ENCODE assay signal across 24 mouse cellular contexts in the genomic region with DNA sequence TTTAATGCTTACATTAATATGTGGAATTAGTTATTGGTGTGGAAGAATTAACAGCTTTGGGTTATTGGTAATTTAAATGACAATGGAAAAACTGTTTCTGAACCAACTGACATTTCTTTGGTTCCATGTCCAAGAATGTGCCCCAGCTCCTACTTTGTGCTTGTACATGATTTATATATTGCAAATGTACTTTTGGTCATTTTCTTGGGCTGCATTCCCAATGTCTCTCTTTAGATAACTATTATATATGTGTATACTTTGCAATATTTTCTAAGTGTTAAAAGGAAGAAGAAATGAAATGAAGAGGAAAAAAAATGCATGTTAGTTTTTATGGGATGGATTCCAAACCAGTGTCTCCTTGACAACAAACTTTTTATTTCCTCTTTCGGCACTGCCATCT.
DNase-seq lines count a peak whose midpoint lies in the region; ATAC-seq and TF ChIP-seq lines count a peak whose summit lies in the region.
"Had no signal": no experiment of that assay in that cellular context is flagged by ENCODE, and none has a peak within 500 bp of the region (broad histone marks: within the 10 kb centered on the region; RNA-seq: fewer than 3 reads in every experiment).

No protein-coding gene starts in this region.

- H3K4me3 ChIP-seq in hindbrain, embryonic 14.5 days (replicated peaks; ENCODE audit: low read length) = no peak overlapping the region
- H3K4me3 ChIP-seq in hindbrain, embryonic 13.5 days = no peak overlapping the region
- no peak overlapping the region for H3K4me3 ChIP-seq in kidney, postnatal 0 days (replicated peaks; ENCODE audit: low read depth, low read length)
- no peak overlapping the region for H3K4me3 ChIP-seq in lung, embryonic 15.5 days
- H3K4me3 ChIP-seq: embryonic facial prominence, embryonic 10.5 days; embryonic facial prominence, embryonic 12.5 days; forebrain, embryonic 13.5 days; forebrain, embryonic 15.5 days had no signal

- no peaks in the 10 kb centered on the region for H3K9me3 ChIP-seq in hindbrain, embryonic 14.5 days (ENCODE audit: control insufficient read depth, low read length)
- no peaks in the 10 kb centered on the region for H3K9me3 ChIP-seq in hindbrain, embryonic 13.5 days
- no peaks in the 10 kb centered on the region for H3K9me3 ChIP-seq in kidney, postnatal 0 days (replicated peaks; ENCODE audit: low read length)
- H3K9me3 ChIP-seq in lung, embryonic 15.5 days = no peaks in the 10 kb centered on the region
- H3K9me3 ChIP-seq: embryonic facial prominence, embryonic 10.5 days; embryonic facial prominence, embryonic 12.5 days; forebrain, embryonic 13.5 days; forebrain, embryonic 15.5 days had no signal

- no peak for TF ChIP-seq CTCF in kidney, postnatal 0 days (IDR thresholded peaks at IDR 0.05; ENCODE audit: low read depth)

- WGBS in hindbrain, embryonic 14.5 days = 93% methylated on average over 1 of the region's 1 CpGs
- 98% methylated on average over 1 of the region's 1 CpGs for WGBS in hindbrain, embryonic 13.5 days
- WGBS in kidney, postnatal 0 days = 54% methylated on average over 1 of the region's 1 CpGs
- 49% methylated on average over 1 of the region's 1 CpGs for WGBS in lung, embryonic 15.5 days

- H3K4me2 ChIP-seq in hindbrain, embryonic 14.5 days (replicated peaks) = no peak overlapping the region
- no peak overlapping the region for H3K4me2 ChIP-seq in hindbrain, embryonic 13.5 days
- no peak overlapping the region for H3K4me2 ChIP-seq in kidney, postnatal 0 days (ENCODE audit: low read length)
- no peak overlapping the region for H3K4me2 ChIP-seq in lung, embryonic 15.5 days
- H3K4me2 ChIP-seq: embryonic facial prominence, embryonic 12.5 days; forebrain, embryonic 13.5 days; forebrain, embryonic 15.5 days had no signal

- H3K27me3 ChIP-seq in hindbrain, embryonic 14.5 days (ENCODE audit: control insufficient read depth, insufficient read depth, low read length) = no peaks in the 10 kb centered on the region
- no peaks in the 10 kb centered on the region for H3K27me3 ChIP-seq in hindbrain, embryonic 13.5 days
- no peaks in the 10 kb centered on the region for H3K27me3 ChIP-seq in kidney, postnatal 0 days (ENCODE audit: insufficient read depth, low read length)
- H3K27me3 ChIP-seq in lung, embryonic 15.5 days = no peaks in the 10 kb centered on the region
- H3K27me3 ChIP-seq: CH12.LX; embryonic facial prominence, embryonic 12.5 days; forebrain, embryonic 13.5 days; forebrain, embryonic 15.5 days; Patski had no signal

- no peak overlapping the region for H3K27ac ChIP-seq in hindbrain, embryonic 14.5 days
- H3K27ac ChIP-seq in hindbrain, embryonic 13.5 days = no peak overlapping the region
- no peak overlapping the region for H3K27ac ChIP-seq in kidney, postnatal 0 days
- no peak overlapping the region for H3K27ac ChIP-seq in lung, embryonic 15.5 days
- H3K27ac ChIP-seq: embryonic facial prominence, embryonic 10.5 days; embryonic facial prominence, embryonic 12.5 days; forebrain, embryonic 13.5 days; forebrain, embryonic 15.5 days had no signal

- H3K9ac ChIP-seq in hindbrain, embryonic 14.5 days = no peak overlapping the region
- no peak overlapping the region for H3K9ac ChIP-seq in hindbrain, embryonic 13.5 days
- H3K9ac ChIP-seq in kidney, postnatal 0 days (ENCODE audit: low read depth, low read length) = no peak overlapping the region
- no peak overlapping the region for H3K9ac ChIP-seq in lung, embryonic 15.5 days
- H3K9ac ChIP-seq: embryonic facial prominence, embryonic 12.5 days; forebrain, embryonic 13.5 days; forebrain, embryonic 15.5 days had no signal

- no peaks in the 10 kb centered on the region for H3K36me3 ChIP-seq in hindbrain, embryonic 14.5 days (replicated peaks; ENCODE audit: control insufficient read depth, insufficient read depth)
- H3K36me3 ChIP-seq in hindbrain, embryonic 13.5 days = no peaks in the 10 kb centered on the region
- no peaks in the 10 kb centered on the region for H3K36me3 ChIP-seq in kidney, postnatal 0 days (ENCODE audit: insufficient read depth, low read length)
- H3K36me3 ChIP-seq in lung, embryonic 15.5 days = no peaks in the 10 kb centered on the region
- H3K36me3 ChIP-seq: embryonic facial prominence, embryonic 10.5 days; embryonic facial prominence, embryonic 12.5 days; forebrain, embryonic 15.5 days; G1E had no signal

- peak; percentile 15 for DNase-seq in hindbrain, embryonic 14.5 days (ENCODE audit: low spot score)
- DNase-seq in kidney, postnatal 0 days (ENCODE audit: low spot score) = peak; percentile 49
- no peak for DNase-seq in kidney, adult 8-10 months
- no peak for DNase-seq in lung, postnatal 14 days
- DNase-seq: adrenal gland, adult 8-10 months; adrenal gland, postnatal 14 days; adrenal gland, postnatal 36 days; B cell, adult 2 months; cerebellum, adult 11-12 months; cerebellum, adult 2 months; cerebellum, adult 9-10 months; cerebellum, postnatal 10 days; cerebellum, postnatal 25 days had no signal

- no peaks in the 10 kb centered on the region for H3K4me1 ChIP-seq in hindbrain, embryonic 14.5 days (replicated peaks; ENCODE audit: control insufficient read depth, insufficient read depth, low read length)
- H3K4me1 ChIP-seq in hindbrain, embryonic 13.5 days (replicated peaks) = no peaks in the 10 kb centered on the region
- H3K4me1 ChIP-seq in kidney, postnatal 0 days (replicated peaks; ENCODE audit: insufficient read depth, low read length) = no peaks in the 10 kb centered on the region
- H3K4me1 ChIP-seq in lung, embryonic 15.5 days = no peaks in the 10 kb centered on the region
- H3K4me1 ChIP-seq: embryonic facial prominence, embryonic 10.5 days; embryonic facial prominence, embryonic 12.5 days; forebrain, embryonic 13.5 days; forebrain, embryonic 15.5 days had no signal

- no peak for ATAC-seq in hindbrain, embryonic 14.5 days (ENCODE audit: low FRiP score)
- no peak for ATAC-seq in hindbrain, embryonic 13.5 days (ENCODE audit: low FRiP score)
- ATAC-seq in kidney, postnatal 0 days (replicated peaks; ENCODE audit: low FRiP score, low read depth) = no peak
- ATAC-seq in lung, embryonic 15.5 days (ENCODE audit: borderline replicate concordance, extremely low read depth, low FRiP score, low TSS enrichment) = peak; percentile 5; the same call in 1 of the 2 replicates
- ATAC-seq: activated CD4-positive, CD25-positive, alpha-beta regulatory T cell, adult 4 months; CD4-positive, CD25-positive, alpha-beta regulatory T cell, adult 4 months; forebrain, embryonic 13.5 days; forebrain, embryonic 15.5 days; Patski had no signal

Comparison
In these comparisons a context has a peak if more than half of its experiments do, and no peak if none do; other contexts are left out.
1. DNase-seq: peak in hindbrain, embryonic 14.5 days (single experiment) and kidney, postnatal 0 days (single experiment); none in kidney, adult 8-10 months (0 of 2) and lung, postnatal 14 days (single experiment).